Mouse (Mus musculus): ENCODE data around the gene Mcoln1.

DNA sequence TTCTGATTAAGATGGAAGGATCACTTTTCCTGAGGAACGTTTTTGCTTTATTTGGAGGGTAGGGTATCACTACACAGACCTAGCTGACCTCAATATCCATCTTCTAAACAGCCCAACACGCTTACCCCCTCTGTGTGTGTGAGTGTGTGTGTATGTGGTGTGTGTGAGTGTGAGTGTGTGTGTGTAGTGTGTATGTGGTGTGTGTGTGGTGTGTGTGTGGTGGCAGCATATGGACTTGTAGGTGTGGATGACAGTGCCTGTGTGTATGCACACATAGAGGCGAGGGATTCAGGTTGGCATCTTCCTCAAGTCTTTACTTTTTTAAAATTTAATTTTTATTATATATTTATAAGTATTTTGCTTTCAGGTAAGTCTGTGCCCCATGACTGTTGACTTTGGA is 1.7 kb upstream of the Mcoln1 start:
- no peak for TF ChIP-seq CTCF (IDR thresholded peaks at IDR 0.05; ENCODE audit: control insufficient read depth, insufficient read depth, insufficient read length)
- TF ChIP-seq USF1 (IDR thresholded peaks at IDR 0.05; ENCODE audit: low read depth), result no peak
- no peak for TF ChIP-seq MYOG (IDR thresholded peaks at IDR 0.05; ENCODE audit: control insufficient read depth, extremely low read depth, insufficient read length)
- no peak for TF ChIP-seq MAX (IDR thresholded peaks at IDR 0.05)
- no peak for TF ChIP-seq CEBPB (IDR thresholded peaks at IDR 0.05; ENCODE audit: low read depth)
